Mouse (Mus musculus) C2C12 (cell line): ENCODE measurements around the gene Defb29. TPM values are rescaled to one million over a fixed set of nuclear protein-coding genes. Genes with fewer than 3 reads are reported as not detected.

Experiments
- H3K27me3 ChIP-seq: one replicate; pipeline ENCODE4 v1.6.1; 2011; ENCODE audit not compliant: control insufficient read depth, insufficient read depth, insufficient read length
- H3K36me3 ChIP-seq: one replicate; pipeline ENCODE4 v1.6.1; 2011; ENCODE audit not compliant: control insufficient read depth, insufficient read depth
- H3K4me3 ChIP-seq: one replicate; pipeline ENCODE4 v1.5.1; 2011; ENCODE audit warnings: mild to moderate bottlenecking, control low read depth; ENCODE audit not compliant: poor library complexity, insufficient read depth, severe bottlenecking
- H3K79me2 ChIP-seq: one replicate; pipeline ENCODE4 v1.6.1; 2011; ENCODE audit not compliant: control insufficient read depth, insufficient read depth
- H3K79me3 ChIP-seq: one replicate; pipeline ENCODE4 v1.6.1; 2011; ENCODE audit warnings: low read depth, control low read depth
- H3ac ChIP-seq: one replicate; pipeline ENCODE3; 2011; ENCODE audit warnings: low read depth; ENCODE audit not compliant: control insufficient read depth, insufficient read length
- CEBPB ChIP-seq: IDR thresholded peaks from one replicate; pipeline ENCODE4 v1.6.1; 2011; ENCODE audit warnings: low read depth, mild to moderate bottlenecking, control low read depth, moderate library complexity
- CTCF ChIP-seq: IDR thresholded peaks from one replicate; pipeline ENCODE4 v1.5.1; 2011; ENCODE audit not compliant: control insufficient read depth, insufficient read depth, insufficient read length
- FOSL1 ChIP-seq: IDR thresholded peaks from one replicate; pipeline ENCODE4 v1.8.0; 2011; ENCODE audit warnings: mild to moderate bottlenecking, low read length; ENCODE audit not compliant: poor library complexity, insufficient read depth, severe bottlenecking
- MAX ChIP-seq: IDR thresholded peaks from one replicate; pipeline ENCODE4 v1.6.1; 2011; ENCODE audit warnings: mild to moderate bottlenecking, control low read depth
- MYOD1 ChIP-seq: IDR thresholded peaks from one replicate; pipeline ENCODE4 v1.6.1; 2011; ENCODE audit warnings: low read depth; ENCODE audit not compliant: control insufficient read depth, insufficient read length
- MYOG ChIP-seq: IDR thresholded peaks from one replicate; pipeline ENCODE4 v1.6.1; 2011; ENCODE audit not compliant: control insufficient read depth, insufficient read length; ENCODE audit errors: extremely low read depth
- USF1 ChIP-seq: IDR thresholded peaks from one replicate; pipeline ENCODE4 v1.6.1; 2011; ENCODE audit warnings: low read depth, mild to moderate bottlenecking, control low read depth, moderate library complexity
- polyA plus RNA-seq: library from polyadenylated mRNA; unstranded; fragments of >200 nt; fragmentation: generic; extraction: Trizol; gene quantifications from one replicate; pipeline ENCODE4 v1.2.1, GENCODE M21; 2012; ENCODE audit warnings: missing spikeins

The Defb29 gene
- polyA plus RNA-seq, 1 experiment = not detected

GRCm38 (mm10) chr2:152500204-152500862 is 39.6 kb downstream of the Defb29 start:
- no peaks in the 10 kb centered on the region for H3K27me3 ChIP-seq
- H3K79me2 ChIP-seq = no peaks in the 10 kb centered on the region
- H3ac ChIP-seq = no peak overlapping the region
- TF ChIP-seq FOSL1 (no peak), CEBPB (no peak), CTCF (no peak)
- no peaks in the 10 kb centered on the region for H3K79me3 ChIP-seq
- no peak overlapping the region for H3K4me3 ChIP-seq
- no peaks in the 10 kb centered on the region for H3K36me3 ChIP-seq

DNA sequence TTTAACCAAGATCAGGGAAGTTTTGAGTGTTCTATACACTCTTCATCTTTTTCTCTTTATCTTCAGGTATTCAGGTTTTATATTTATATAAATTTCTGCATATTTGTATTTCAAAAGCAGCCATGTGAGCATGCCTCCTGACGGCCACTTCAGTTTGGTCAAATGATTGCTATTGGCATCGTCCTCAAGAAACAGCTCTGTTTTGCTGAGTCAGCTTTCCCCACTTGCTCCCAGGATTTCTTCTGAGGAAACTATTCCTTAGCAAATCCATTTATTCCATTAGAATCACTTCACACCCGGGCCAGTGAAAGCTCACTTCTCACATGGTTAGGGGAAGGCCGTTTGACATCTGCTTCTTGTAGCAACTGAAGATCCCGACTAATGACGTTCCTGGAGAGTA is 41.9 kb downstream of the Defb29 start:
- no peak overlapping the region for H3ac ChIP-seq
- H3K36me3 ChIP-seq = no peaks in the 10 kb centered on the region
- H3K79me3 ChIP-seq = no peaks in the 10 kb centered on the region
- H3K4me3 ChIP-seq = no peak overlapping the region
- no peak for TF ChIP-seq MYOD1
- no peak for TF ChIP-seq MYOG
- TF ChIP-seq CTCF = no peak
- TF ChIP-seq MAX = no peak
- no peak for TF ChIP-seq CEBPB
- no peak for TF ChIP-seq USF1
- no peak for TF ChIP-seq FOSL1
- H3K79me2 ChIP-seq = no peaks in the 10 kb centered on the region
- no peaks in the 10 kb centered on the region for H3K27me3 ChIP-seq

DNA sequence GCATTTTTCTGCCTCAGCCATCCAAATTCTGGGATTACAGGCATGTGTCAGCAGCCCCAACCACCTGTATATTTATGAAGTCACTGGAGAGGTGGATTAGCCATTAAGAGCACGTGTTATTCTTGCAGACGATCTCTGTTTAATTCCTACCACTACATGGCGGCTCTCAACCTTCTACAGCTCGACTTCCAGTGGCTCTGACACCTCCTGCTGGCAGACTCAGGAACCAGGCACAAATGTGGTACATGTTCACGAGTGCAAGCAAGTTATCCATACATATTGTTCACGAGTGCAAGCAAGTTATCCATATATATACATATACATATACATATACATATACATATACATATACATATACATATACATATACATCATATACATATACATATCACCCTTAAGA is 46.7 kb downstream of the Defb29 start:
- TF ChIP-seq MYOD1 (no peak), USF1 (no peak), FOSL1 (no peak), CEBPB (no peak), CTCF (no peak), MAX (no peak), MYOG (no peak)
- Histone ChIP-seq H3K36me3 (no peaks in the 10 kb centered on the region), H3K27me3 (no peaks in the 10 kb centered on the region), H3ac (no peak overlapping the region), H3K79me3 (no peaks in the 10 kb centered on the region), H3K79me2 (no peaks in the 10 kb centered on the region), H3K4me3 (no peak overlapping the region)

DNA sequence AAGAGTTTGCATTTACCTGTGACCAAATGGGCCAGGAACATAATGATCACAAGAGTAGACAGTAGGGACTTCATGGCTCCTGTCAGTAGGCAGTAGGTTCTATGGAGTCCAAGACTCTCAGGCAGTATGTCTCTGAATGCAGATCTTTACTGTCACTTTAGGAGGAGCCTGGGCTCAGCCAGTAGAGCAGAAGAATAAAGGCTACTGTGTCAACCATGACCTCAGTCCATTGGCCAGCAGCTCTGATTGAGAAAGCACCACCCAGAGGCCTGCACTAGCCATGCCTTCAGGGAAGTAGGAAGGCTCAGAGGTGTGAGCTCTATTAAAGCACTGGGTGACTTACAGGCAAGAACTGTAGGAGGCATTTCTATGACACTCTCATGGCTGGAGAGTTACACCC is 49.9 kb downstream of the Defb29 start, which contains the start of gene Defb22:
Gene Defb22, minus strand, starts transcription at position 101 of the 400 bp plus-strand sequence.
- H3K4me3 ChIP-seq = no peak within 1 kb of the TSS
- no peaks in the 10 kb centered on the region for H3K79me2 ChIP-seq
- H3ac ChIP-seq = no peak within 1 kb of the TSS
- TF ChIP-seq CEBPB = no peak
- no peak for TF ChIP-seq MAX
- no peak for TF ChIP-seq FOSL1
- TF ChIP-seq CTCF = no peak
- no peak for TF ChIP-seq MYOG
- TF ChIP-seq USF1 = no peak
- TF ChIP-seq MYOD1 = no peak
- H3K27me3 ChIP-seq = no peaks in the 10 kb centered on the region
- H3K36me3 ChIP-seq = no peaks in the 10 kb centered on the region
- no peaks in the 10 kb centered on the region for H3K79me3 ChIP-seq

Other genes with a start within 250 kb of the Defb29 start
- gene Tbc1d20, start 246.3 kb downstream of the Defb29 start, polyA plus RNA-seq = 32.7 TPM
- 65.3 TPM for gene Rbck1, start 207.4 kb downstream of the Defb29 start, polyA plus RNA-seq
- gene Trib3, start 196.1 kb downstream of the Defb29 start, polyA plus RNA-seq = 27.6 TPM
- not detected for gene Nrsn2, start 163.5 kb downstream of the Defb29 start, polyA plus RNA-seq
- 7.2 TPM for gene Sox12, start 142.0 kb downstream of the Defb29 start, polyA plus RNA-seq
- not detected for gene Zcchc3, start 125.1 kb downstream of the Defb29 start, polyA plus RNA-seq
- 0.09 TPM for gene 6820408C15Rik, start 124.5 kb downstream of the Defb29 start, polyA plus RNA-seq
- gene Defb23, start 75.5 kb downstream of the Defb29 start, polyA plus RNA-seq = not detected
- not detected for gene Defb20, start 63.0 kb downstream of the Defb29 start, polyA plus RNA-seq
- gene Defb22, start 50.0 kb downstream of the Defb29 start, polyA plus RNA-seq = not detected
- gene Defb26, start 28.4 kb downstream of the Defb29 start, polyA plus RNA-seq = not detected
- gene Defb28, start 21.8 kb downstream of the Defb29 start, polyA plus RNA-seq = 0.57 TPM
- gene Gm17416, start 29.2 kb upstream of the Defb29 start, polyA plus RNA-seq = not detected
- gene Defb21, start 32.6 kb upstream of the Defb29 start, polyA plus RNA-seq = not detected
- gene Defb19, start 40.2 kb upstream of the Defb29 start, polyA plus RNA-seq = not detected
- not detected for gene Defb45, start 59.3 kb upstream of the Defb29 start, polyA plus RNA-seq
- gene Defb36, start 64.2 kb upstream of the Defb29 start, polyA plus RNA-seq = not detected
- gene Defb25, start 83.0 kb upstream of the Defb29 start, polyA plus RNA-seq = 3.6 TPM
- 38.7 TPM for gene Rem1, start 86.9 kb upstream of the Defb29 start, polyA plus RNA-seq
- gene H13, start 129.4 kb upstream of the Defb29 start, polyA plus RNA-seq = 136 TPM
- 24.7 TPM for gene Mcts2, start 146.9 kb upstream of the Defb29 start, polyA plus RNA-seq
- 503 TPM for gene Id1, start 196.2 kb upstream of the Defb29 start, polyA plus RNA-seq
- 0.39 TPM for gene Cox4i2, start 214.1 kb upstream of the Defb29 start, polyA plus RNA-seq